Mouse (Mus musculus): ENCODE results near the gene Acap2.

DNA sequence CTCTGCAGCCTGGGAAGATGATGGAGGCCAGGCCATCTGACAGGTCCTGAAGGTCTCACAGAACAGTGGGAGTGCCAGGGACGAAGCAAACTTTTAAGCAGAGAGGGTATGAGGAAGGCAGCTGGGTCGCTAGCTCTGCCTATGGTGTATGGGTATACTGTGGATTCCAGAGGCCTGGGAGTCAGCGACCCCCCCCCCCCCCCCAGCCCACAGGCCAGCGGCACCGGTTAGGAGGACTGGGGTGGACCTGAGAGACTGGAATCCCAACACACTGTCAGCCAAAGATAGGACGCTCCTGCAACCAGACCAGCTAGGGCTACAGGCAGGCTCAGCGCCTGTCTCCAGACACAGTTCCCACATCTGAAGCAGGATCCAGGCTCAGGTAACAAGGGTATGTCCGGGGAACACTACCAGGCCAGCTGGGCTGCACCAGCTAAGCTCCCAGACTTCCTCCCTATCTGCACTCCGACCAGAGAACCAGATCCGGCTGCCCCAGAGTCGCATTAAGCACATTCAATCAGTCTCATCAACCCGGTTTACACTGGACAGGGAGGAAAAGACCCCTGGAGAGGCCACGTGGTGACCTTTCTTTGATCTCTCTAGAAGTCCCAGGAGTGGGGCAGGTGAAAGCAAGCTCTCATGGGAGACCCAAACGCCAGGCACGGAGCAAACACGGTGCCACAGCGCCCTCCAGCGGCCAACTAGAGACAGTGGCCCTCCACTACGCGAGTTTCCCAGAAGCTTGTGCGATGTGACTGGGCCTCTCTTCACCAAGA, 130.5 kb downstream of the Acap2 start:
- TF ChIP-seq POLR2A (IDR thresholded peaks at IDR 0.05; ENCODE audit: insufficient read length, low read depth): no peak
- TF ChIP-seq TCF12 (IDR thresholded peaks at IDR 0.05; ENCODE audit: insufficient read depth, poor library complexity, severe bottlenecking): no peak
- no peak for TF ChIP-seq MYOD1 (IDR thresholded peaks at IDR 0.05; ENCODE audit: control insufficient read depth in 1 of 3, insufficient read length in 2 of 3, low read depth in 2 of 3)
- TF ChIP-seq REST (IDR thresholded peaks at IDR 0.05; ENCODE audit: insufficient read depth, insufficient read length): no peak
